Mouse (Mus musculus) frontal cortex, postnatal 36 days (tissue): ENCODE data around the gene Otud3.
A peak's percentile ranks its signal among the peaks of the same experiment; 100 is the strongest.
"Not testable (repeated sequence)": the region's sequence is repeated elsewhere in the genome, so short reads cannot be mapped to it uniquely, and the experiment has no call there.

Source experiments
- DNase-seq, 2 experiments: peaks; one replicate each; pipeline ENCODE4 v3.0.0; 2022; ENCODE audit warnings: low spot score in 2 of 2

The Otud3 gene

DNA sequence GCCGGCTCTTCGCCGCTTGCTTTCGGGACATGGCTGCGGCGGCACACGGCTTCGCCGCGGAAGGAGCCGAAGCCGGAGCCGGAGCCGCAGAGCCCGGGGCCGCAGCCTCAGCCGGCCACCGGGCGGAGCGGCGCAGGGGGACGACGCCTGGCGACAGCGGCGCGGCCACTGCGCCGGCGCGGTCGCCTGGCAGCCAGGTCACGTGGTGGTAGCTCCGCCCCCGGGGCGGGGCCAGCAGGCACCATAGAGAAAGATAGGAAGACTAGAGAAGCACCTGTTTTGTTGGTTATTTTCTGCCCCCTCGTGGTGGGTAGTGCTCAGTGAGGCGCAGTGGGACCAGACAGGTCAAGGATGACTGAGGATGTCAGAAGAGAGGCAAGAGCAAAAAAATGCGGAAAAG is at the start of gene Otud3:
Gene Otud3, minus strand, starts transcription at position 149 of the 400 bp plus-strand sequence.
- peak; percentile 91 to 95 for DNase-seq

DNA sequence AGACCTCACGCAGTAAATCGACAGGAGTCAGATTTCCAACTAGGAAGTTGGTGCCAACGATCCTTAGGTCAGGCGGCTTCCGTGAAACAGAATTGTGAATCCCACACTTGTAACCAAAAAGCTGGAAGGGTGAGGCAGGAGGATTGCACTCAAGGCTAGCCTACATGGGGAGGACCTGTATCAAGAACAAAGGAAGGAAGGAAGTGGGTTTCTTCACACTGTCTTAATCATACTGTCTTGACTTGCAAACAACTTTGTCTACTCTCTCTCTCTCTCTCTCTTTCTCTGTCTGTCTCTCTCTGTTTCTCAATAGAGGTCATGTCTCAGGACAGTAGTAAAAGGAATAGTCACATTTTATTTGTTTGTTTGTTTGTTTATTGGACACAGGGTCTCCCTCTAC is 49.0 kb upstream of the Otud3 start:
- DNase-seq = no peak

DNA sequence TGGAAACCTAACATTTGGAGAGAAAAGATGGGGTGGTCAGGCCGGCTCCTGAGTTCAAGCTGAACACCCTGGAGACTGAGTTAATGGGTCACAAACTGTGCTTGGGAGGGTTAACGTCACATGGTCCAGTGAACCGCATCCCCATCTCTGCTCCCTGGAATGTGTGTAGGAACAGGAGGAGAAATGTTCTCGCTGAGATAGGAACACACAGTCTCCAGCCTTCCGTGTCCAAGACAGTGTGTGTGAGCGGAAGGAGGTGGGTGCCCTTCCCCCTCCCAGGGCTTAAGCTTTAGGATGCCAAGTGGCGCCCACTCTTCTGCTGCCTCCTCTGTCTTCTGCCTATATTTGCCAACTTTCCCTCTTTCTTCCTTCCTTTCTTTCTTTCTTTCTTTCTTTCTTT is 46.2 kb upstream of the Otud3 start:
- peak in 1 of 2 experiments; percentile 45 for DNase-seq

DNA sequence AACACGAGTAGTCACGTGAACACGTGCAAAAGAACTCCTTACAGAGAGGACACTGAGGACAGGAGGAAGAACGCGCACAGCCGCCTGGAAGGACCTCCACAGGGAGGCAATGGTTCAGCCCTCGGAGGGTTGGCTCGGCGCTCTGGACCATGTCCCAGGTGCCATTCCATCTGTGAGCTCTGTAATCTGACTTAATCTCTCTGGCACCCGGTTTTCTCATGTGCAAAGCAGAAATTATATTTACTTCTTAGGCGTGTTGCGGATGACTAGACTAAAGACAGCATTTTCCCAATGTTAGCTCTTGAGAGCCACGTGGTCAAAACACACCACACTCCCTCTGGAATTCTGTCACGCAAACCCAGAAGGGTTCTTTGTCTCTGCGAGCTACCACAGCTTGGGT is 45.4 kb upstream of the Otud3 start:
- DNase-seq = no peak

DNA sequence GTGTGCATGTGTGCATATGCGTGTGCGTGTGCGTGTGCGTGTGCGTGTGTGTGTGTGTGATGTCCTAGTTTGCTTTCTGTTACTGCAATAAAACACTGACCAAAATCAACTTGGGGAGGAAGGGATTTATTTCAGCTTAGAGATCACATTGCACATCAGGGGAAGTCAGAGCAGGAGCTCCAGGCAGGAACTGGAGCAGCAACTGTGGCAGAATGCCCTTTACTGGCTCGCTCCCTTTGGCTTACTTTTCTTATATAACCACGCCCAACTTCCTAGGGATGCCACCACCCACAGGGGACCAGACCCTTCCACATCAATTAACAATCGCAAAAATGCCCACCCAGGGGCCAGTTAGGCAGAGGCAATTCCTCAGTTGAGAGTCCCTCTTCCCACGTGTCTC is 44.9 kb upstream of the Otud3 start:
- DNase-seq = no peak

DNA sequence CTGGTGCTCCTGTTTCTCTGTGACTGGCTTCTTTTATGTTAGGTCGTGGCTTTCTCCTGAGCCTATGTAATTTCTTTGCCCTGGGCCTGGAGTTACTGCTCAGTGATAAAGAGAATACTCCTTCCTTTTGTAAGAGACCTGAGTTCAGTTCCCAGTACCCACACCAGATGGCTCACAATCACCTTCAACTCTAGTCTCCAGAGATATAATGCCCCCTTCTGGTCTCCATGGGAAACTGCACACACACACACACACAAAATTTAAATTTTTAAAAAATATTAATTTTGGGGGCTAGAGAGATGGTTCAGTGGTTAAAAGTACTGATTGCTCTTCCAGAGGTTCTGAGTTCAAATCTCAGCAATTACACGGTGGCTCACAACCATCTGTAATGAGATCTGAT is 34.5 kb upstream of the Otud3 start:
- DNase-seq = no peak

DNA sequence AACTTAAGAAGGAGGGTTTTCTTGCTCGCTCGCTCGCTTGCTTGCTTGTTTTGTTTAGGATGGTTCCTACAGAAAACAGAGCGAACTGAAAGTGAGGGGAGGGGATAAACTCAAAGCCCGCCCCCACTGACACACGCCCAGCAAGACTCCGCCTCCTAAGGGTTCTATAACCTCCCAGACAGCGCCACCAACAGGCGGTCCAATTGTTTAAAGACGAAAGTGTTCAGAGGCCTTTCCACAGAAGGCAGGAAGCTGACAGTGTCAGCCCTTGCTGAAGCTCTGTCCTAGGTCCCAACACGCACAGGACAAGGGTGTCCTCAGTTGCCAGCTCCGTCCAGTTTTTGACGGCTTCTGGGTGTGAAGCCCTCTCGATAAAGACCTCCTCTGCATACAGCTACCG is 30.0 kb upstream of the Otud3 start:
- DNase-seq = peak; percentile 33 to 35

DNA sequence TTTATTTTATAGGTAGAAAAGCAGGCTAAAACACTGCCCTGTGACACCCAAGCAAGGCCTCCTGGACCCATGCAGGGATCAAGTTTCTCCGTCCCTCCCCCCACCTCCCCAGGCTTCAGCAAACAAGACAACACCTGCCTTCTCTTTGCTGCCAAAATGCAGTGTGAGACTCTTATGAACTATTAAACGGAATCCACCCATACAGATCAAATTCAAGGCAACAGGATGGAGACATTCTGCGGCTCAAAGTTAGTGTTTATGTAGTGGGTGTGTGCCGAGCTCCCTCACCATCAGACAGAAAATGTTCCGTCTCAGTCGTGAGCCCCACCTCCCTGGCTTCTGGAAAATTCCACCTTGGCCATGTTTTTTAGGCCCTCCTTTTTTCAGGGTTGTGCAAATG is 28.2 kb upstream of the Otud3 start:
- DNase-seq = no peak

DNA sequence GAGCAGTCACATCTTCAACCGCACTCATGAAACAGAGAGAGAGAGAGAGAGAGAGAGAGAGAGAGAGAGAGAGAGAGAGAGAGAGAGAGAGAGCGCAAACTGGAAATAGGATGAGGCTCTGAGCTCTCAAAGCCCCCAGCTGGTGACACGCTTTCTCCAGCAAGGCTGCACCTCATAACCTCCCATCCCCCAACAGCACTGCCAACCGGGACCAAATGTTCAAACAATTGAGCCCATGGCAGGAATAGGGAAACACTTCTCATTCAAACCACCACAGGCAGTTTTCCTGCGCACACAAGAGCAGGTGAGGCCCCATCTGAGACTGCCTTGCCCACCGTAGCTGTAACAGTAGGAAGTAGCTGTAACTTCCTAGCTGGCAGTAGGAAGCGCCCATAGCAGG is 27.7 kb upstream of the Otud3 start:
- no peak for DNase-seq

DNA sequence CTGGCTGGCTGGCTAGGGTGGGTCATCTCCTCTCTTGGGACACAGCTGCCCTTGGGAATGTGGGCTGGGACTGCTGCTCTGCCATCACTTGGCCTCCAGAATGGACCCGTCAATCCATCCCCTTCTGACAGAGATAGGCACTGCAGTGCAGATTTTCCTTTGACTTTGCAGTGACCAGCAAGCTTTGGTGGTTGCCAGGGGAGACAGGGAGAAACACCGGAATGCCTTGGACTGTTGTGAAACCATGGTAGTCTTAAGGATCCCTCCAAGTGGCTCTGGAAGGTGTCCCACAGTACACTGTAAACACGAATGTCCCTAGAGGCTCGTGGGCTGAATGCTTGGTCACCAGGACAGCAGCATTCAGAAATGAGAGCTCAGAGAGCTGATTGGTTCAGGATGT is 25.7 kb upstream of the Otud3 start:
- no peak for DNase-seq

DNA sequence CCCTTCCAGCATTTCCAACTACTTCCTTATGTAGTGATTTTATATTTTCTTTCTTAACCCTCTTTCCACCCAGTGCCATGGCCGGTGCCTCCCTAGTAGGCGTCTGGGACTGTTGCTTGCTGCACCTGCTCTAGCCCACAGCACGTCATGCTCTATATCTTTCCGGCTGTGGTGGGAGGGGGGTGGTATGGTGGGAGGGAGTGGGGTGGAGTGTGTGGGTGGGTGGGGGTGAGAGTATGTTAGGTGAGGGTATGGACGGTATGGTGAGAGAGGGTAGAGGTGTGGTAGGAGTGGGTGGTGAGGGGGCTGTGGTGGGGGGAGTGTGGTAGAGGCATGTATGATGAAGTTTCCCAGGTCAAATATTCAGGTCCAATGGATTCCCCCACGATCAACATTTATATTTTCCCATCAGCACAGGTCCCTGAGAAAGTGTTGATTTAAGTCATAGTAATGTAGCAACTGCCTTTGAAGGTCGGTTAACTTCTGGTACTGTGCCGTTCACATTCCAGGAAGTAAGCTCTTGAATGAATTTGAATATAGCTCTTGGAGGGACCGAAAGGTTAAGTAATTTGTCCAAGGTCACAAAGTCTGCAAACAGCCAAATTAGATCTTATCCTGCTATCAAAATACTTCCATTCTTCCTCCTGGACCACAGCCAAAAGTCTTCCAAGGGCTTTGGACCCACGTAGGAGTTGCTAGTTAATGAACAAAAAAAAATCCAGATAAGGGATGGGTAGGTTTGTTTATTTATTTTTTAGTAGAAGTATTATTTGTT is 24.9 kb upstream of the Otud3 start:
- DNase-seq = no peak

DNA sequence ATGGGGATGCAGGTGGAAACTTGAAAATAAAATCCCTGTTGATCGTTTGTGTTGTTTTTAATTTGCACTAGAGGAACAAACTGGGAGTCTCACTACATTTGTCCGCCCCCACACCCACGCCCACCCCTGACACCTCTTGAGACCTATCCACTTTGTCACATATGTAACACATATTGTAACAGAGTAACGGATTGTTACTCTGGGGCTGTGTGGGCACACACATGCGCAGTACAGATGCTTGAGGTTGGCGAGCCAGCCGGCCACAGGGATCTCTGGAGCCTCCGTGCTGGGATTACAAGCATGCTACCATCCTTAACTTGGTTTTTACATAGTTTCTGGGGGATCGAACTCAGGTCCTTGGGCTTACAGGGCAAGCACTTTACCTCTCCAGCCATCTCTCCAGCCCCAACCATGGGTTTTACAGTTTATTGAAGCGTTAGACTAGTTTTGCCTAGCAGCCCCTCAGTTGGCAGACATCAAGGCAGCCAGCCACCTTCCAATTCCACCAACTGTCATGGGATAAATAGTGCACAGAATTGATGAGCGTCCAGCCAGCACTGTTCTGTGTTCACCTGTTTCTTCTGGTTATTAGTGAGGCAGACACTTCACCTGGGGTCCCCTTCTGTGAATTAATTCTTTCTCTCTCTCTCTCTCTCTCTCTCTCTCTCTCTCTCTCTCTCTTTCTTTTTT is 20.9 kb upstream of the Otud3 start:
- no peak for DNase-seq

DNA sequence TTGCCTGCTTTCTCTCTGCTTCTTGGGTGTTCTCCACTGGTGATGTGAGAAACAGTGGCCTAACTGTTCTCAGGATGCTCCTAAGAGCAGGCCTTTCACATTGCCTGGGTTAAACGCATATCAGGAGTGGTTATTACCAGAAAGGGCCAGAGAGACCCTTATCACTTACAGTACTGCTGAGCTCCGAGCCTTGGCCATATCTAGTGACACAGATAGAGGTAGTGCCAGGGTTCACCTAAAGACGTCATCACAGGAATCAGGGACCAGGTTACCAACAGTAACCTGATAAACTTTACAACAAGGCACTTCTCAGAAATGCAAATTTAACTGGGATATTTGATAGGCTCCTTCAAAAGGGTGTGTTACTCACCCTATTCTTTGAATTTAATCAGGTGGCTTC is 20.1 kb upstream of the Otud3 start:
- no peak for DNase-seq

DNA sequence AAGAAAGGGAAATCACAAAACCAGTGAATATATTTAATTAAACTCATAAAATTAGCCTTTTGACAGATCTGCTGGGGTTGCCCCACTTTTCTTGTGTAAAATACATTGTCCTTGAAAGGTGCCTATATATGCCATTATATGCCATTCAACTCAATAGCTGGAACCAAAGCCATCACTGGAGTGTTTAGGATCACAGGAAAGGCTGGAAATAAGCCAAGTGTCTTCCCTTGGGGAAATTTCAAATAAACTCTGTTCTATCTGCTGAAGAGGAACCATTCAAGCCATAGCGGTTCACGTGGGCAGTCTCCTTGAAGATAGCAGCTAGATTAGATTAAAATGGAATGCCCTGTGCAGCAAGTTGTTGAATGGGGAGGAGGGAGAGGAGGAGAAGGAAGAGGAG is 11.8 kb upstream of the Otud3 start:
- DNase-seq = no peak

DNA sequence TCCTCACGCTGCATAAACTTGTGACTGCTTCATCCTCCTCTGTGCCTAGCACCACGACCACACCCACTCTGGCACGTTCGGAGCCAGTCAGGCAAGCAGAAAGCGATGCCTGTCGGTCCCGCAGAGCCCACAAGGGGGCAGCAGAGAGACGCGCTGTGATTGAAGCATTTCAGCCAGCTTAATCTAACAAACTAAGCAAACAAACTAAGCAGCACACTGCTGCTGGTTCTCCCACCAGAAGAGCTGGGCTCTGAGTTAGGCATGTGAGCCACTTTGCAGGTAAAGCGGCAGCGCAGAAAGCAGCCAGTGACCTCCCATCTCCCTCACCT is 8.3 kb upstream of the Otud3 start:
- DNase-seq = peak; percentile 98 to 99

DNA sequence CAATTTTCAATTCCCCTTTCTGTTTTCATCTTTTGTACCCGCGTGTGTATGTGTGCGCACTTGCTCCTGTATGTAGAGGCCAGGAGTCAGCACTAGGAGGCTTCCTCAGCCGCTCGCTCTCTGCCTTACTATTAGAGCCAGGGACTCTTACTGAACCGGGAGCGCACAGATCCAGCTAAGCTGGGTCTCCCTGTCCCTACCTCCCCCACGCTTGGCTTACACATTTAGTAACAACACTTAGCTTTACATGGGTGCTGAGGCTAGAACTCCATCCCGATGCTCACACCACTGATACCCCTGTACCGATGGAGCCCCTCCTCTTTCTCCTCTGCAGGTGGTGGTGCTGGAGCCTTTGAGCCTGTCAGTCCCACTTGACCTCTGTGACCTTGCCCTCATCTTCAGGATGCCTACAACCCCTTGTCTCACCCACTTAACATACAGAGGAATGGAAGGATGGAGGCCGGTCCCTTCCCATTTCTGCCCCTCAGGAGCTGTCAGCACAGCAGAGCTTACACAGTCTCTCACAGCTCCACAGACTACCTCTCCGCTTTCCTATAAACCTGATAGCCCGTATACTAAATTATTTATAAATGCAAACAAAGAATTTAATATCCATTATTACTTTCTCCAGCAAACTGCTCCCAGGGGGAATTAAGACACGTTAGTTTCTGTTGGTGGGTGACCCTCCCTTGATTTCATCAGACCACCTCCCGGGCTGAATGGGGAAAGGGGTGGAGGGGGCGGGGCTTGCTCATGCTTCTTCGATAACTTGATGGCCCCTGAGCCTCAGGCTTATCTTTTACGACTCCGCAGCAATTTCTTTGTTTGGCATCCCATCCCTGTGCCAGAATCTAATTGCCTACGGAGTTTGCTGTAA is 7.7 kb upstream of the Otud3 start:
- no peak for DNase-seq

DNA sequence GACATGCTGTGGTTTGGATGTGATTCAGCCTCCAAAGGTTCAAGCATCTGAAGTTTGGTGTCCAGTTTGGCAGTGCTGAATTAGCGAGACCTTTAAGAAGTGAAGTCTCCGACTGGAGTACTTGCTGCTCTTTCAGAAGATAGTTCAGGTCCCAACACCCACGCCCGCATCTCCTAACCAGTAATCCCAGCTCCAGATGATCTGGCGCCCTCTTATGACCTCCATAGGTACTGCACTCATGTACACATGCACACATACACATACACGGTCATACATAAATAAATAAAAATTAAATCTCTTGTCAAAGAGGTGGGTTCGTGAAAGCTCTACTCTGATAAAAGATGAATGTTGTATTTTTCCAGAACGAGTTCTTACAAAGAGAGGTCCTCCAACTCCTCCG is 3.5 kb upstream of the Otud3 start:
- no peak for DNase-seq

DNA sequence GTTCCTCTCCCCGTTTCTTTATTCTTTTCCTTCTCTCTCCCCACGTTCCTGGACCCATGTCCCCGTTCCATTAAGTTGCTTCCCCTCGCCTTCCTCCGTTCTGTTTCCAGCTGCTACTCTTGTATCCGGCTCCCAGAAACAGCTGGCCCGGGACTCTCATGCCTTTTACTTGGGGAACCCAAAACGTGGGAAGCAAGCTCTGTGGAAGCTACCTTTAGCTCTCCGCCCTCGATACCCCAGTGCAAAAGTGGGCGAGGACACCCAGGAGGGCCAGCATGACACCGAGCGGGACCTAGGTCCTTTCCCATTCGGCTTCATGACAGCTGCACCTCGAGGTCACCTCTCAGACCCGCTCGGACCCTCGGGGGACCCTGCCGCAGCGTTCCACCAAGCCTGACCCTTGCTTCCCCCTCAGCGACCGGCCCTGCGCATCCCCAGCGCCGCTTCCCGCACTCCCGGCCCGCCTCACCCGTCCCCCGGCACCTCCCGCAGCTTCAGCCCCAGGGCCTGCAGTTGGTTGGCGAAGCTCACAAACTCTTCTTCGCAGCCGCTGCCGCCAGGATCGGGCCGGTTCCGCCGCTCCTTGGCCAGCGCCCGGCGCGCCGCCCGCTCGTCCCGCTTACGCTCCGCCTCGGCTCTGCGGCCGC is 481 bp downstream of the Otud3 start:
- DNase-seq = no peak

DNA sequence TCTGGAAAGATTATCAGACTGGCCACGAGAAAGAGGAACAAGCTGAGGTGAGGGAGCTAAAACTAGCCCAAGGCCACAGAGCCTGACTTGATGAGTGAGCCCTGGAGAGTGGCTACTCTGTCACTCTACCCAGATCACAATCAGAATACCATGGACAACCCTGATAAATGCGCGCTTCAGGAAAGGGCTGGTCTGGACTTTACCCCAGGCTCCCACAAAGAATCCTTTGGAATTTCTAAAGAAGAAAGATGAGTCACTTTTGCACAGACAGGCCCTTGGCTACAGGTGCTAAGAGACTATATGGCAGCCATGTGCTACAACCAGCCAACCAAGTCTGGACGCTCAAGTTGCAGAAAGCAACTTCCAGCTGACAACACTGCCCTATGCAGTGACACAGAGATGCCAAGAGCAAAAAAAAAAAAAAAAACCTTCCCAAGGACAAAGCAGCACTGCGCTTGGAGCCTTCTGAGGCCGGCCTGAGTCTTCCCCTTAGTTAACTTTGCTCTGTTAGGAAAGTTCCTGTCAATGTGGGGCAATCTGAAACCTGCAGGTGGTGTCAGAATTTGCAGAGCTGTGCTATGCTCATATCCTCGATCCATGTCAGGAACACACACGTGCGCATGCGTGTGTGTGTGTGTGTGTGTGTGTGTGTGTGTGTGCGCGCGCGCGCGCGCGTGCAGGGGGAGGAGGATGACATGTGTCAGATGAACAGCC is 8.0 kb downstream of the Otud3 start:
- DNase-seq = no peak

DNA sequence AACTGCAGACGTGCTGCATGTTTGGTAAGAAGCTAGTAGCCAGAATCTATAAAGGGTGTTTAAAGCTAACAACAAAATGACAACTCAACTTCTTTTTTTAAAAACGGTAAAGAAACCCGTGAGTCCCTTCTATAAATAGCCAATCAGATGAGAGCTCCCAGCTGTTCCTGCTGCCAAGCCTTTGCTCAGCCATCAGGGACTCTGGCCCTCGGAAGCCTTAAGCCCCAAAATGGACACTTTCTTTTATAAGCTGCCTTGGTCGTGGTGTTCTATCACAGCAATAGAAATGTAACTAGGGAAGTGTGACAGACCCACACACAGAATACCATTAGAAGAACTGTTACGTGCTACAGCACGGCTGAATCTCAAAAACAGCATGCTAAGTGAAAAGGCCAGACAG is 14.4 kb downstream of the Otud3 start:
- DNase-seq = peak in 1 of 2 experiments; percentile 52

DNA sequence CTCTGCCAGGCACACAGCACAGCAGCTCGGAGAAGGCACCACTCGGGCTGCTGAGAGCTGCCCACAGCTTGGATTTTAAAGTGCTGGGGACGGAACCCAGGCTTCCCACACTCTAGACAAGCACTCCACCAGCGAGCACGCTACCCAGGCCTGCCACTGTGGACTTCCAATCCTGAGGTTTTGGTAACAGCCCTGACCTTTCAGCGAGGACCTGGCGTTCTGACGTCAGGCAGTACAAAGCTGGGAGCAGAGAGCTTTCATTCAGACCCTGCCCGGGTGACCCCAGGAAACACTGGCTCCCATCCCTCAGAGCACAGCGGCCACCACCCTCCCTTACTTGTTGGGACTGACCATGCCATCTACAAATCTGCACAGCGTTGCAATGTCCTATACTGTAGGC is 20.0 kb downstream of the Otud3 start:
- not testable (repeated sequence) for DNase-seq

DNA sequence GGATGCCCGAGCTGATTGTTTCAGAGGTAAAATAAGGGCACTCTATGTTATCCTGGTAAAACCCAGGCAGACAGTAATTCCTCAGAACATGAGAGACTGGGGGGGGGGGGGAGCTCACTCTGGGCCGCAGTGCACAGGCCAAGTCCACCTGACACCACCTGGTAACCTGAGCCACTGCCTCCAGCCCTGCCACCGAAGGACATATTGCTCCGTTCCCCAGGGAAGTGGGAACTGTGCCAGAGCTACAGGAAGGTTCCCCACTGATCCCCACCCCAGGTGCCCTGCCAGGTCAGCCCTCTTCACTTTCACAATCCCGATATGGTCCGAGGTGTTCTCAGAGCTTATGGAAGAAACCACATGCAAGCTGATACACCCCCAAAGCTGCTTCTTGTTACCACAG is 21.1 kb downstream of the Otud3 start:
- DNase-seq = no peak
